Comparison of ENCODE assay signal across 22 mouse cellular contexts in the genomic region with DNA sequence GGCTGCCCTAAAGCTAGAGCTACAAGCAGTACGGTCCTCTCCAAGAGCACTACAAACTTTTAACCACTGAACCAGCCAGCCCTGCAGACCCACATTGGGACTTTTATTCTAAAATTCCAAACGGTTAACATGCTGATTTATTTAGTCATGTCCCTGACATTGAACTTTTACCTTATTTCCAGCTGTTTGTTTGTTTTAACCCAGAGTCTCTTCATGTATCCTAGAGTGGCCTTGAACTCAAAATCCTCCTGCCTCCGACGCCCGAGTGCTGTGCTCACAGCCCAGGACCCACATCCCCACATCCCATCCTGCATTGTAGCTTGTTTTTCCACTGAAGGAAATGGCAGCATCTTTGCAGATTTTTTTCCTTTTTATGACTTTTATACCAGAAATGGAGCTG. TPM values are rescaled to one million over a fixed set of nuclear protein-coding genes. Genes with fewer than 3 reads are reported as not detected.
DNase-seq lines count a peak whose midpoint lies in the region; ATAC-seq and TF ChIP-seq lines count a peak whose summit lies in the region.
"Had no signal": no experiment of that assay in that cellular context is flagged by ENCODE, and none has a peak within 500 bp of the region (broad histone marks: within the 10 kb centered on the region; RNA-seq: fewer than 3 reads in every experiment).

No protein-coding gene starts in this region.

- H3K27me3 ChIP-seq in kidney, embryonic 15.5 days: no peaks in the 10 kb centered on the region
- H3K27me3 ChIP-seq in liver, postnatal 0 days (ENCODE audit: insufficient read depth, low read length): no peaks in the 10 kb centered on the region
- H3K27me3 ChIP-seq in liver, embryonic 12.5 days (replicated peaks): no peaks in the 10 kb centered on the region
- H3K27me3 ChIP-seq: CH12.LX; embryonic facial prominence, embryonic 12.5 days; forebrain, embryonic 13.5 days; forebrain, embryonic 15.5 days; Patski had no signal

- no peak overlapping the region for H3K4me3 ChIP-seq in kidney, embryonic 15.5 days (replicated peaks)
- no peak overlapping the region for H3K4me3 ChIP-seq in liver, postnatal 0 days (ENCODE audit: low read depth, low read length)
- H3K4me3 ChIP-seq in liver, embryonic 12.5 days: no peak overlapping the region
- H3K4me3 ChIP-seq: embryonic facial prominence, embryonic 10.5 days; embryonic facial prominence, embryonic 12.5 days; forebrain, embryonic 13.5 days; forebrain, embryonic 15.5 days had no signal

- DNase-seq in adrenal gland, adult 2 months: peak; percentile 25
- no peak for DNase-seq in adrenal gland, postnatal 14 days
- no peak for DNase-seq in kidney, adult 9 months
- no peak for DNase-seq in liver, postnatal 0 days
- DNase-seq: B cell, adult 2 months; cerebellum, adult 11-12 months; cerebellum, adult 2 months; cerebellum, adult 9-10 months; cerebellum, postnatal 10 days; cerebellum, postnatal 25 days; forebrain, postnatal 0 days had no signal

- no peak for TF ChIP-seq CTCF in liver, postnatal 0 days (IDR thresholded peaks at IDR 0.05; ENCODE audit: low read depth)

- peaks cover 13% of the 10 kb centered on the region for H3K4me1 ChIP-seq in kidney, embryonic 15.5 days
- peaks cover 2% of the 10 kb centered on the region; the same call in 1 of the 2 replicates for H3K4me1 ChIP-seq in liver, postnatal 0 days (ENCODE audit: insufficient read depth)
- H3K4me1 ChIP-seq in liver, embryonic 12.5 days: no peaks in the 10 kb centered on the region
- H3K4me1 ChIP-seq: embryonic facial prominence, embryonic 10.5 days; forebrain, embryonic 13.5 days; forebrain, embryonic 15.5 days had no signal

- 42% methylated on average over 5 of the region's 5 CpGs for WGBS in kidney, embryonic 15.5 days
- 57% methylated on average over 5 of the region's 5 CpGs for WGBS in liver, postnatal 0 days (ENCODE audit: insufficient replicate concordance)
- 66% methylated on average over 5 of the region's 5 CpGs for WGBS in liver, embryonic 12.5 days (ENCODE audit: insufficient replicate concordance)

- TF ChIP-seq EP300 in liver, postnatal 0 days (IDR thresholded peaks at IDR 0.05; ENCODE audit: low read depth): no peak

- no peak for ATAC-seq in kidney, embryonic 15.5 days (replicated peaks; ENCODE audit: low FRiP score)
- ATAC-seq in liver, postnatal 0 days: peak; percentile 60; the same call in 1 of the 2 replicates
- ATAC-seq in liver, embryonic 12.5 days: no peak
- ATAC-seq: activated CD4-positive, CD25-positive, alpha-beta regulatory T cell, adult 4 months; CD4-positive, CD25-positive, alpha-beta regulatory T cell, adult 4 months; forebrain, embryonic 13.5 days; forebrain, embryonic 15.5 days; forebrain, postnatal 0 days; Patski had no signal

- no peaks in the 10 kb centered on the region for H3K9me3 ChIP-seq in kidney, embryonic 15.5 days (replicated peaks)
- no peaks in the 10 kb centered on the region for H3K9me3 ChIP-seq in liver, postnatal 0 days (ENCODE audit: low read length)
- no peaks in the 10 kb centered on the region for H3K9me3 ChIP-seq in liver, embryonic 12.5 days (replicated peaks)
- H3K9me3 ChIP-seq: embryonic facial prominence, embryonic 10.5 days; embryonic facial prominence, embryonic 12.5 days; forebrain, embryonic 13.5 days; forebrain, embryonic 15.5 days; G1E had no signal

- no peak overlapping the region for H3K9ac ChIP-seq in kidney, embryonic 15.5 days
- no peak overlapping the region for H3K9ac ChIP-seq in liver, postnatal 0 days (replicated peaks)
- no peak overlapping the region for H3K9ac ChIP-seq in liver, embryonic 12.5 days
- H3K9ac ChIP-seq: embryonic facial prominence, embryonic 12.5 days; forebrain, embryonic 13.5 days; forebrain, embryonic 15.5 days; forebrain, postnatal 0 days had no signal

- no peaks in the 10 kb centered on the region for H3K36me3 ChIP-seq in kidney, embryonic 15.5 days
- H3K36me3 ChIP-seq in liver, postnatal 0 days (replicated peaks; ENCODE audit: insufficient read depth, low read length): no peaks in the 10 kb centered on the region
- H3K36me3 ChIP-seq in liver, embryonic 12.5 days: no peaks in the 10 kb centered on the region
- H3K36me3 ChIP-seq: embryonic facial prominence, embryonic 10.5 days; embryonic facial prominence, embryonic 12.5 days; forebrain, embryonic 15.5 days; G1E had no signal

- H3K4me2 ChIP-seq in kidney, embryonic 15.5 days: no peak overlapping the region
- no peak overlapping the region for H3K4me2 ChIP-seq in liver, postnatal 0 days (ENCODE audit: low read depth, low read length)
- H3K4me2 ChIP-seq in liver, embryonic 12.5 days: no peak overlapping the region
- H3K4me2 ChIP-seq: embryonic facial prominence, embryonic 12.5 days; forebrain, embryonic 13.5 days; forebrain, embryonic 15.5 days had no signal

- H3K27ac ChIP-seq in kidney, embryonic 15.5 days: peak overlapping the region; percentile 41; the same call in 1 of the 2 replicates
- H3K27ac ChIP-seq in liver, postnatal 0 days (ENCODE audit: low read depth): no peak overlapping the region
- no peak overlapping the region for H3K27ac ChIP-seq in liver, embryonic 12.5 days
- H3K27ac ChIP-seq: embryonic facial prominence, embryonic 10.5 days; embryonic facial prominence, embryonic 12.5 days; forebrain, embryonic 13.5 days; forebrain, embryonic 15.5 days had no signal

RNA-seq across cellular contexts. Expression of a gene that starts 31.1 kb away (rescaled TPM):
- total RNA-seq in adrenal gland, adult 2 months (2021): under 1 TPM; 0.63 to 0.66 TPM
- 0.26 TPM in 2 replicates for polyA plus RNA-seq in adrenal gland, adult 2 months (2012; rRNA removed)
- 0.37 and 0.45 TPM in 2 replicates for total RNA-seq in adrenal gland, postnatal 14 days (2021)
- 0.40 and 0.45 TPM in 2 replicates for polyA plus RNA-seq in kidney, embryonic 15.5 days (2015; fragmentation: Nextera tagmentation; extraction: Ambion mirVana)
- polyA plus RNA-seq in liver, postnatal 0 days (2015; fragmentation: Nextera tagmentation; extraction: Ambion mirVana): 0.02 and 0.04 TPM in 2 replicates
- polyA plus RNA-seq in liver, embryonic 12.5 days (2016; fragmentation: Nextera tagmentation; extraction: Ambion mirVana): 0.11 and 0.19 TPM in 2 replicates
- polyA plus RNA-seq: G1E had no signal
